Mouse (Mus musculus) heart, postnatal 0 days (tissue): Measurements from ENCODE around the gene Hs2st1. TPM values are rescaled to one million over a fixed set of nuclear protein-coding genes. Genes with fewer than 3 reads are reported as not detected.

Experiments used
- ATAC-seq: fragments of 200-750 bp; cut with Nextera tagmentation; 2 replicates; pipeline ENCODE4 v1.8.0; 2017; ENCODE audit warnings: low read depth, moderate number of reproducible peaks, moderate library complexity; ENCODE audit not compliant: insufficient read depth
- DNase-seq: peaks from one replicate; pipeline ENCODE4 v3.0.0-alpha.2; 2016; ENCODE audit warnings: low spot score
- H3K27ac ChIP-seq: fragments of 300-500 bp; sonication (generic); 2 replicates; pipeline ENCODE4 v1.5.1; 2014; ENCODE audit warnings: low read depth, mild to moderate bottlenecking
- H3K27me3 ChIP-seq: fragments of 300-500 bp; sonication (generic); 2 replicates; pipeline ENCODE4 v1.6.1; 2014; ENCODE audit warnings: low read length, mixed read lengths; ENCODE audit not compliant: control insufficient read depth, insufficient read depth
- H3K36me3 ChIP-seq: fragments of 300-500 bp; sonication (generic); replicated peaks from 2 replicates; pipeline ENCODE4 v1.6.1; 2014; ENCODE audit warnings: low read length, mixed read lengths; ENCODE audit not compliant: control insufficient read depth, insufficient read depth
- H3K4me1 ChIP-seq: fragments of 300-500 bp; sonication (generic); 2 replicates; pipeline ENCODE4 v1.6.1; 2014; ENCODE audit warnings: antibody characterized with exemption; ENCODE audit not compliant: control insufficient read depth, insufficient read depth
- H3K4me2 ChIP-seq: fragments of 300-500 bp; sonication (generic); 2 replicates; pipeline ENCODE4 v1.6.1; 2014; ENCODE audit warnings: low read depth, mild to moderate bottlenecking, low read length, moderate library complexity
- H3K4me3 ChIP-seq: fragments of 300-500 bp; sonication (generic); 2 replicates; pipeline ENCODE4 v1.5.1; 2014; ENCODE audit warnings: low read depth, low read length
- H3K9ac ChIP-seq: fragments of 300-500 bp; sonication (generic); replicated peaks from 2 replicates; pipeline ENCODE4 v1.6.1; 2014; ENCODE audit warnings: low read depth, low read length, mixed read lengths
- H3K9me3 ChIP-seq: fragments of 300-500 bp; sonication (generic); replicated peaks from 2 replicates; pipeline ENCODE4 v1.6.1; 2016; ENCODE audit warnings: low read length; ENCODE audit not compliant: control insufficient read depth
- CTCF ChIP-seq: IDR thresholded peaks from 2 replicates; pipeline ENCODE4 v1.5.1; 2016; ENCODE audit warnings: antibody characterized with exemption, control low read depth, low read depth
- EP300 ChIP-seq: IDR thresholded peaks from 2 replicates; pipeline ENCODE4 v1.6.1; 2016; ENCODE audit warnings: antibody characterized with exemption, low read depth
- WGBS: fragments of 180-500 bp; shearing (Covaris S2); extraction: QIAGEN DNeasy Blood & Tissue Kit; methylation state at CpG from one replicate; pipeline ENCODE4 v1.1.7; 2014; 5-methylcytosine and 5-hydroxymethylcytosine counted together
- polyA plus RNA-seq: library from polyadenylated mRNA; unstranded; fragments of >200 nt; fragmentation: Nextera tagmentation; extraction: Ambion mirVana; gene quantifications from 2 replicates; pipeline ENCODE4 v1.2.1, GENCODE M21; 2015
- total RNA-seq: library from RNA; depleted of rRNA; stranded (reverse); fragments of >200 nt; gene quantifications from 2 replicates; pipeline ENCODE4 v1.2.3, GENCODE M21; 2014; ENCODE audit warnings: low replicate concordance; rRNA removed

Gene Hs2st1
- total and polyA plus RNA-seq, 2 experiments from 2014 or later = 3.5 to 9.0 TPM

- no peak for TF ChIP-seq EP300
- no peak for TF ChIP-seq CTCF
- DNase-seq = no peak
- H3K9ac ChIP-seq = no peak overlapping the region
- no peaks in the 10 kb centered on the region for H3K36me3 ChIP-seq
- no peaks in the 10 kb centered on the region for H3K27me3 ChIP-seq
- 72% methylated on average over 10 of the region's 10 CpGs for WGBS
- no peak overlapping the region for H3K4me3 ChIP-seq
- H3K9me3 ChIP-seq = no peaks in the 10 kb centered on the region
- ATAC-seq = no peak
- H3K4me1 ChIP-seq = no peaks in the 10 kb centered on the region
- H3K27ac ChIP-seq = no peak overlapping the region
- no peak overlapping the region for H3K4me2 ChIP-seq
Measured at GRCm38 (mm10) chr3:144384648-144385047, 185.3 kb downstream of the Hs2st1 start.

DNA sequence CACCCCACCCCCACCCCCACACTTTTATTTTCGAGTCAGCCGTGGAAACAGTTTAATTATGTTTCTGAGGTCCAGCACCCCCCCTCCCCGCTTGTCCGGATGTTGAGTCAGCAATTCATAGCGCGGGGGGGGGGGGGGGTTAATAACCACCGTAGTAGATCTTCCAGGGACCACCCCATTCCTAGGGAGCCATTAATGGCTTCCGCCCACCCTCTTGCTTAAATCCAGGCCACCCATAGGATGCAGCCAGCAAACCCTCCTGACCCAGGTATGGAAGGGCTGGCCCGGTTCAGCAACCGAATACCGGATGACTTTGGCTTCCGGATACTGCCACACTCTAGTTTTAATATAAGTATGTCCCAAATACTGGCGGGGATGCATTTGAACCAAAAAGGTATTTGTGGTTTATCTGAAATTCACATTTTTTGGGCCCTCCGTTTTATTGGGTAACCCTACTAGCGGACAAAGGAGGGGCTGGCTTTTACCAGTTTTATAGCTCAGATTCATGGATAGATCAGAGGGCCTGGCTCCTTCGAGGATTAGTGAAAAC is 188.5 kb downstream of the Hs2st1 start:
- H3K36me3 ChIP-seq = no peaks in the 10 kb centered on the region
- no peaks in the 10 kb centered on the region for H3K27me3 ChIP-seq
- DNase-seq (no peak), ATAC-seq (no peak)
- peak overlapping the region; percentile 59 for H3K4me2 ChIP-seq
- WGBS = 24% methylated on average over 16 of the region's 16 CpGs
- no peaks in the 10 kb centered on the region for H3K9me3 ChIP-seq
- TF ChIP-seq CTCF = no peak
- TF ChIP-seq EP300 = no peak
- no peak overlapping the region for H3K27ac ChIP-seq
- H3K4me1 ChIP-seq = no peaks in the 10 kb centered on the region
- H3K9ac ChIP-seq = no peak overlapping the region
- H3K4me3 ChIP-seq = peak overlapping the region; percentile 33

- H3K4me3 ChIP-seq = peak overlapping the region; percentile 33
- ATAC-seq = peak; percentile 97
Measured at GRCm38 (mm10) chr3:144380921-144381320, 189.1 kb downstream of the Hs2st1 start.

DNA sequence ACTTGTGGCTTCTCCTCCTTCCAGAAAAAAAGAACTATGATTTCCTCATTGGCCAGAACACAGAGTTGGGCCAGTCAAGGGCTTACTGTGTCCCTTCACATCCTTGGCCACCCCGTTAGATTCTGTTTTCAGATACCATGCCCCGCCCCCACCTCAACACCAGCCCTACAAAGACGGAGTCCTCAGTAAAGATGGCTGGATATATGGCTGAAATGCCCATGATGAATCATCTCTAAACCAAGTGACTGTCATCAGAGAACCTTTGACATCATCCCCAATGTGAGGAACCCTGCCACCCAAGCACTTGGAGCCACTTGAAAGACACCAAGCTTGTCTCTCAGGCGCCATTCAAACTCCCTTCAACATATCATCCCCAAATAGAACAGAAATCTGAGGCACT is 190.2 kb downstream of the Hs2st1 start:
- Histone ChIP-seq H3K36me3 (no peaks in the 10 kb centered on the region), H3K4me1 (no peaks in the 10 kb centered on the region)

More at GRCm38 (mm10) chr3:144380921-144381320, 189.1 kb downstream of the Hs2st1 start:
- Histone ChIP-seq H3K36me3 (no peaks in the 10 kb centered on the region), H3K4me2 (peak overlapping the region; percentile 59), H3K9me3 (no peaks in the 10 kb centered on the region), H3K9ac (no peak overlapping the region), H3K27me3 (no peaks in the 10 kb centered on the region), H3K4me1 (no peaks in the 10 kb centered on the region), H3K27ac (no peak overlapping the region)
- WGBS = 2% methylated on average over 18 of the region's 18 CpGs
- peak; percentile 83 for DNase-seq
- TF ChIP-seq EP300 (no peak), CTCF (peak; percentile 79)

More for the DNA sequence above, 190.2 kb downstream of the Hs2st1 start:
- Histone ChIP-seq H3K9ac (no peak overlapping the region), H3K4me3 (no peak overlapping the region), H3K4me2 (no peak overlapping the region), H3K9me3 (no peaks in the 10 kb centered on the region), H3K27me3 (no peaks in the 10 kb centered on the region), H3K27ac (no peak overlapping the region)
- WGBS = 80% methylated on average over 4 of the region's 4 CpGs
- ATAC-seq (no peak), DNase-seq (no peak)
- TF ChIP-seq CTCF = no peak
- no peak for TF ChIP-seq EP300

Other genes with a start within 250 kb of the Hs2st1 start
- gene Selenof, start 123 bp upstream of the Hs2st1 start, total RNA-seq = 245 and 260 TPM in 2 replicates
- 416 and 439 TPM in 2 replicates for gene Selenof, start 123 bp upstream of the Hs2st1 start, polyA plus RNA-seq
- 94.8 and 139 TPM in 2 replicates for gene Sh3glb1, start 150.2 kb upstream of the Hs2st1 start, total RNA-seq
- gene Sh3glb1, start 150.2 kb upstream of the Hs2st1 start, polyA plus RNA-seq = 231 and 235 TPM in 2 replicates
- 16.6 and 17.2 TPM in 2 replicates for gene Clca3a1, start 190.8 kb upstream of the Hs2st1 start, total RNA-seq
- gene Clca3a1, start 190.8 kb upstream of the Hs2st1 start, polyA plus RNA-seq = 11.0 and 11.8 TPM in 2 replicates
- gene Clca3a2, start 249.3 kb upstream of the Hs2st1 start, total RNA-seq = 3.2 and 11.7 TPM in 2 replicates
- gene Clca3a2, start 249.3 kb upstream of the Hs2st1 start, polyA plus RNA-seq = 2.1 and 3.4 TPM in 2 replicates